Mouse (Mus musculus): ENCODE measurements around the gene Tpcn2.

GRCm38 (mm10) chr7:145182388-145182787 lies 101.4 kb downstream of the Tpcn2 start:
- TF ChIP-seq CTCF (IDR thresholded peaks at IDR 0.05; ENCODE audit: extremely low read depth, insufficient read depth, low read length): no peak
- TF ChIP-seq POLR2A (IDR thresholded peaks at IDR 0.05; ENCODE audit: extremely low read depth, insufficient read depth, low read length): no peak
